Mouse (Mus musculus): ENCODE measurements around the gene Rbm47. TPM values are rescaled to one million over a fixed set of nuclear protein-coding genes. Genes with fewer than 3 reads are reported as not detected.

The Rbm47 gene
- polyA plus RNA-seq, 1 experiment from 2014 or later = 1.8 TPM

DNA sequence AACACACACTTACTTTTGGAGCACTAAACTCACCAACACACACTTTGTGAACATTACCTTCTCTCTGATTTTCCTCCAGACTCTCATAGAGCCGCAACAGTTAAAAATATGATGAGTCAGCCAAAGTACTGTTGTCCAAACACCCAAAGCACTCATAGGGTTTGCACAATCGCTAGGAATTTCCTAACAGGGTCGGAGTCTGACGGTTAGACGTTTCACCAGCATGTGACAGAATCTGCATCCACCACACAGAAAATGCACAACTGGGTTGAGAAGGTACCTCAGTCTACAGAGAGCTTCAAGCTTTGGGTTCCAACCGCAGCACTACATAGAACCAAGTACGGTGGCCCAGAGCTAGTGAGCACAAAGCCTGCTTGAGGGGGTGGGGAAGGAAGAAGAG, 67.0 kb downstream of the Rbm47 start:
- Histone ChIP-seq H3K27ac (replicated peaks in 1 of 2; ENCODE audit: control insufficient read depth in 1 of 2, insufficient read depth in 1 of 2, low read depth in 2 of 2, low read length in 2 of 2) (no peak overlapping the region), H3K4me3 (ENCODE audit: control insufficient read depth in 1 of 2, insufficient read depth in 1 of 2, low read depth in 1 of 2, low read length in 2 of 2) (no peak overlapping the region), H3K9me3 (ENCODE audit: control insufficient read depth, low read length) (no peaks in the 10 kb centered on the region), H3K27me3 (ENCODE audit: control insufficient read depth, insufficient read depth, low read length) (no peaks in the 10 kb centered on the region), H3K36me3 (ENCODE audit: control insufficient read depth, insufficient read depth, low read length) (no peaks in the 10 kb centered on the region), H3K4me1 (ENCODE audit: control insufficient read depth in 2 of 2, insufficient read depth in 2 of 2, low read length in 2 of 2) (no peaks in the 10 kb centered on the region), H3K4me2 (ENCODE audit: low read length) (no peak overlapping the region), H3K9ac (ENCODE audit: low read length) (no peak overlapping the region)
- no peak for ATAC-seq (ENCODE audit: insufficient number of reproducible peaks, insufficient read depth, low FRiP score, low read depth)
- 79% methylated on average over 7 of the region's 7 CpGs for whole genome bisulfite sequencing

DNA sequence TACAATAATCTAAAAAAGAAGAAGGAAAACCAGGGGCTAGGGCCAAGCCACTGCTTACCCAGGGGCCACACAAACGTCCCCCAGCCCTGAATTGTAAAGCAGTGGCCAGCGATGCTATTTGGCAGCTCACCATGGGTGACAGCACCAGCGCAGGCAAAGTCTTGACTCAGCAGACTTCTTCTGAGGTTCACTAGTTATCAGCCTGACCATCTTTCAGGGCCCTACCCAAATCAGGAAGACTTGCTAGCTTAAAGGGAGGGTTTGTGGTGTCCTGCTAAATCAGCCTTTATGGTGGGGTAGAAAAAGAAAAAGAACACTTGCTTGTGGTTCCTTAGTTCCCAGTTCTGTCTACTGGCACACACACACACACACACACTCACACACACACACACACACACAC, 67.6 kb downstream of the Rbm47 start:
- H3K4me1 ChIP-seq (ENCODE audit: control insufficient read depth in 2 of 2, insufficient read depth in 2 of 2, low read length in 2 of 2) = no peaks in the 10 kb centered on the region
- no peak for ATAC-seq (ENCODE audit: insufficient number of reproducible peaks, insufficient read depth, low FRiP score, low read depth)
- H3K4me2 ChIP-seq (ENCODE audit: low read length) = no peak overlapping the region
- no peak overlapping the region for H3K27ac ChIP-seq (replicated peaks in 1 of 2; ENCODE audit: control insufficient read depth in 1 of 2, insufficient read depth in 1 of 2, low read depth in 2 of 2, low read length in 2 of 2)
- no peaks in the 10 kb centered on the region for H3K27me3 ChIP-seq (ENCODE audit: control insufficient read depth, insufficient read depth, low read length)
- no peak overlapping the region for H3K4me3 ChIP-seq (ENCODE audit: control insufficient read depth in 1 of 2, insufficient read depth in 1 of 2, low read depth in 1 of 2, low read length in 2 of 2)
- no peaks in the 10 kb centered on the region for H3K36me3 ChIP-seq (ENCODE audit: control insufficient read depth, insufficient read depth, low read length)
- WGBS = 73% methylated on average over 3 of the region's 3 CpGs
- no peaks in the 10 kb centered on the region for H3K9me3 ChIP-seq (ENCODE audit: control insufficient read depth, low read length)
- H3K9ac ChIP-seq (ENCODE audit: low read length) = no peak overlapping the region

DNA sequence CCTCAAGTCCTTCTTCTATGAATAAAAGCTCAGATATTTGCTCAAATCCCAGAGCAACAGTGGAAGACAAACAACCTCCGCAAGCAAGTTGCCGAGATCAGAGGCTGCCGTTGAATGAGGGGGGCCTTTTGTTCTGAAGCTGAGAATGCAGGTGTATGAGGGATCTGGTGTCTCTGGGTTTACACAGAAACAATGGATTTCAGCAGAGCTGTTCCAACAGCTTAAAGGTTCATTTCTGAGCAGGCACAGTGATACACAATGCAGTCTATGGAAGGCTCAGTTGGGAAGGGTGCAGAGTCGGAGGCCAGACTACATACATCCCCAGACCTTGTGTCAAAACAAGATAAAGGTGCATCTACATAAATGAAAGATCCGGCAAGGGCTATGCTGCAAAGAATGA, 69.5 kb downstream of the Rbm47 start:
- Histone ChIP-seq H3K36me3 (ENCODE audit: control insufficient read depth, insufficient read depth, low read length) (no peaks in the 10 kb centered on the region), H3K27me3 (ENCODE audit: control insufficient read depth, insufficient read depth, low read length) (no peaks in the 10 kb centered on the region), H3K4me1 (ENCODE audit: control insufficient read depth in 2 of 2, insufficient read depth in 2 of 2, low read length in 2 of 2) (no peaks in the 10 kb centered on the region), H3K4me2 (ENCODE audit: low read length) (no peak overlapping the region), H3K4me3 (ENCODE audit: control insufficient read depth in 1 of 2, insufficient read depth in 1 of 2, low read depth in 1 of 2, low read length in 2 of 2) (no peak overlapping the region), H3K9ac (ENCODE audit: low read length) (no peak overlapping the region), H3K9me3 (ENCODE audit: control insufficient read depth, low read length) (no peaks in the 10 kb centered on the region), H3K27ac (replicated peaks in 1 of 2; ENCODE audit: control insufficient read depth in 1 of 2, insufficient read depth in 1 of 2, low read depth in 2 of 2, low read length in 2 of 2) (no peak overlapping the region)
- whole genome bisulfite sequencing = 65% methylated on average over 5 of the region's 5 CpGs
- no peak for ATAC-seq (ENCODE audit: insufficient number of reproducible peaks, insufficient read depth, low FRiP score, low read depth)

DNA sequence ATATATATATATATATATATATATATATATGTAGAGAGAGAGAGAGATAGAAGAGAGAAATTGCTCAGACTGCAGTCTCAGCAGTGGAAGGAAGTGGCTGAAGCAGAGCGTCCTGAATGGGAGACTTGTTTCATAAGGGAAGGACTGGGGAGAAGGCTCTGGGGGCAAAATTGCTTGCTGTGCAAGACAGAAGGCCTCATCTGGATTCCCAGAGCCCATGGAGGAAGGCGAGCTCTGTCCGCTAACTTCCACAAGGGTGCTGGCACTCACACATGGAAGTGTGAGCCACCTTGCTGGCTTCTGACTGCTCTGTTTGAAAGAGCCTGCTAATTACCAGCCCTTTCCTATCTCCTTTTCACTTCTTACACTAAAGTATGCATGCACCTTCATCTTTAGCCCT, 70.1 kb downstream of the Rbm47 start:
- Histone ChIP-seq H3K36me3 (ENCODE audit: control insufficient read depth, insufficient read depth, low read length) (no peaks in the 10 kb centered on the region), H3K27me3 (ENCODE audit: control insufficient read depth, insufficient read depth, low read length) (no peaks in the 10 kb centered on the region), H3K27ac (replicated peaks in 1 of 2; ENCODE audit: control insufficient read depth in 1 of 2, insufficient read depth in 1 of 2, low read depth in 2 of 2, low read length in 2 of 2) (no peak overlapping the region), H3K9ac (ENCODE audit: low read length) (no peak overlapping the region), H3K4me2 (ENCODE audit: low read length) (no peak overlapping the region), H3K4me1 (ENCODE audit: control insufficient read depth in 2 of 2, insufficient read depth in 2 of 2, low read length in 2 of 2) (no peaks in the 10 kb centered on the region), H3K4me3 (ENCODE audit: control insufficient read depth in 1 of 2, insufficient read depth in 1 of 2, low read depth in 1 of 2, low read length in 2 of 2) (no peak overlapping the region), H3K9me3 (ENCODE audit: control insufficient read depth, low read length) (no peaks in the 10 kb centered on the region)
- WGBS = 74% methylated on average over 3 of the region's 3 CpGs
- ATAC-seq (ENCODE audit: insufficient number of reproducible peaks, insufficient read depth, low FRiP score, low read depth) = no peak

DNA sequence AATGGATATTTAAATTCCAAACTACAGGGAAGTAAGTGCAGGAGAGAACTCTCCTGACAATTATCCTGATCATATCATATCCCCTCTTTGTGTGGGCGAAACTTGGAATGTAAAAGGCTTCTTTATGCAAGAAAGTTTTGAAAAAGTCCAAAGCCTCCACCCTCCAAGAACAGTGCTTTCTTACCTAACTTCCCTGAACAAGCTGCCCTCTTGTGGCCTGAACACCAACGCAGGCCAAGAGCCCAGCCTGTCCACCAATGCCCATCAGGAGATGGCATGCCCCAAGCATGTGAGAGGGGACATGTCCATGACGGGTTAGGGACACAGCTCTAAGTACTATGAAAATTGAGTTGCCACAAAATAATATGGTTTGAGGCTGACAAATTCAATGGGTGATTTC, 71.3 kb downstream of the Rbm47 start:
- H3K9ac ChIP-seq (ENCODE audit: low read length) = no peak overlapping the region
- WGBS = 63% methylated on average over 3 of the region's 3 CpGs
- H3K4me3 ChIP-seq (ENCODE audit: control insufficient read depth in 1 of 2, insufficient read depth in 1 of 2, low read depth in 1 of 2, low read length in 2 of 2) = no peak overlapping the region
- H3K4me2 ChIP-seq (ENCODE audit: low read length) = no peak overlapping the region
- H3K4me1 ChIP-seq (ENCODE audit: control insufficient read depth in 2 of 2, insufficient read depth in 2 of 2, low read length in 2 of 2) = no peaks in the 10 kb centered on the region
- no peaks in the 10 kb centered on the region for H3K9me3 ChIP-seq (ENCODE audit: control insufficient read depth, low read length)
- H3K27ac ChIP-seq (replicated peaks in 1 of 2; ENCODE audit: control insufficient read depth in 1 of 2, insufficient read depth in 1 of 2, low read depth in 2 of 2, low read length in 2 of 2) = no peak overlapping the region
- no peak for ATAC-seq (ENCODE audit: insufficient number of reproducible peaks, insufficient read depth, low FRiP score, low read depth)
- H3K36me3 ChIP-seq (ENCODE audit: control insufficient read depth, insufficient read depth, low read length) = no peaks in the 10 kb centered on the region
- no peaks in the 10 kb centered on the region for H3K27me3 ChIP-seq (ENCODE audit: control insufficient read depth, insufficient read depth, low read length)

DNA sequence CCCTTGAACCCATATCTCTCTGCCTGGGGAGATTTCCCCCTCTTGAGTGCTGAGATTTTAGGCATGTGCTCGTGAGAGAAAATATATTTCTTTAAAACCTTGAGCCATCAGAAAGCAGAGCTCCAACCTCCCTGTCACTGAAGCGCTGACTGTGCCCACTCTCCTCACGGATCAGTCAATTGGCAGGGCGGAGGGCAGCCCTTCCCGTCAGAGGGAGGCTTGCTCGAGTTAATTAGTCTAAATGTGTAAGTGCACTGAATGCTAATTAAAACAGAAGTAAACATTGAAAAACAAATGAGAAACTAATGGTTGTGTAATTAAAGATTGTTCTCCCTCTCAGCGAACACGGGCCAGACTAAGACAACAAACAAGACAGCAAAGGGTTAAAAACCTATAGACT, 72.6 kb downstream of the Rbm47 start:
- no peak overlapping the region for H3K27ac ChIP-seq (replicated peaks in 1 of 2; ENCODE audit: control insufficient read depth in 1 of 2, insufficient read depth in 1 of 2, low read depth in 2 of 2, low read length in 2 of 2)
- no peaks in the 10 kb centered on the region for H3K4me1 ChIP-seq (ENCODE audit: control insufficient read depth in 2 of 2, insufficient read depth in 2 of 2, low read length in 2 of 2)
- no peaks in the 10 kb centered on the region for H3K9me3 ChIP-seq (ENCODE audit: control insufficient read depth, low read length)
- H3K36me3 ChIP-seq (ENCODE audit: control insufficient read depth, insufficient read depth, low read length) = no peaks in the 10 kb centered on the region
- H3K9ac ChIP-seq (ENCODE audit: low read length) = no peak overlapping the region
- H3K4me3 ChIP-seq (ENCODE audit: control insufficient read depth in 1 of 2, insufficient read depth in 1 of 2, low read depth in 1 of 2, low read length in 2 of 2) = no peak overlapping the region
- H3K4me2 ChIP-seq (ENCODE audit: low read length) = no peak overlapping the region
- ATAC-seq (ENCODE audit: insufficient number of reproducible peaks, insufficient read depth, low FRiP score, low read depth) = no peak
- 85% methylated on average over 8 of the region's 8 CpGs for WGBS
- H3K27me3 ChIP-seq (ENCODE audit: control insufficient read depth, insufficient read depth, low read length) = no peaks in the 10 kb centered on the region

DNA sequence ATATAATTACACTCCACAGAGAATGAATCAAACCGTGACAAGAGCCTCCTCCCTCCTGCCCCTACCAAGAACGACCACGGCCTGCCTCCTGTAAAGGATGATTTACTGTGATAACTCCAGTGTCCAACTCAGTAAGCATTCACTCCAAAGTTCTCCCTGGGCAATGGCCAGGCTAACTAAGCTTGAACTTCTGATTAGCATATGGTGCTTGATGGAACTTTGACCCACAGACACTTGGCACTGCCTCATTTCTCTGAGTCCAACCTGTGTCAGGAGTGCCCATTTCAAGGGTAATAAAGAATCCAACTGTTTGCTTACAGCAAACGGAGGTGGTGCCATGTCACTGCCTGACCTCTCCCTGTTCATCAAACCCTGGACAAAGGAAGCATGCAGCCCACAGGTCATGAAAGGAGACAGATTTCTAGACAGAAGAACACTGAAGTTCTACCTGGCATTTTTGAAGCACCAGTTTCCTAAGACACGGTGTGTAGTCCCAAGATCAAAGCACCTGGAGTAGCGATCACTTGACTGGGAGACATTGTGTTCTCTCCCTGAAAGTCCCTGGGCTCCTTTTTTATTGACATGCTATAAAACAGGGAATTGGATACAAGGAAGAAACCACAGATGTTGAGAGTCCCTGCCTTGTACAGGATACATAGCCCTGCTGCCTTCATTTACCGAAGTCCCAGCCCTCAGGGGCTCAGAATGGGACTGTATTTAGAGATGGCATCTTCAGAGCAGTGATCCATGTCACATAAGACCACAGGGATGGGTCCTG, 74.6 kb downstream of the Rbm47 start:
- no peak for ATAC-seq (ENCODE audit: insufficient number of reproducible peaks, insufficient read depth, low FRiP score, low read depth)

DNA sequence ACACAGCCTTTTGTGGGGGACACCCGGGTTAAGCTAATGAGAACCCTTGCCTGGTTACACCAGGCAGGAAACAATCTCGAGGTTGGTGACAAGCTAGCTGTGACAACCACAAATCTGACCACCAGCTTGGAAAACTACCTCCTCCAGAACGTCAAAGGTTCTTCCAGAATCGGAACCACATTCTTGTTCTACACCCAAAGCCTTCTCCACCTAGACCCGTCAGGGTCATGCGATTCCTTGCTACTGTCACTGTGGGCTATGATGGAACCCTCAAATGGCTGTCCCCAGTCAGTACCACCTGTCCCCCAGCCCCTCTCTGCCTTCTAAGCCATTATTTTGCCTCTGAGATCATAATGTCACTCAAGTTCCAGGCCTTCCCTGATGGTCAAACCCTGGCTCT, 76.8 kb downstream of the Rbm47 start:
- H3K4me1 ChIP-seq (ENCODE audit: control insufficient read depth in 2 of 2, insufficient read depth in 2 of 2, low read length in 2 of 2) = no peaks in the 10 kb centered on the region; a peak in 1 of 4 replicates
- H3K27me3 ChIP-seq (ENCODE audit: control insufficient read depth, insufficient read depth, low read length) = no peaks in the 10 kb centered on the region
- H3K4me3 ChIP-seq (ENCODE audit: control insufficient read depth in 1 of 2, insufficient read depth in 1 of 2, low read depth in 1 of 2, low read length in 2 of 2) = no peak overlapping the region
- no peak overlapping the region for H3K27ac ChIP-seq (replicated peaks in 1 of 2; ENCODE audit: control insufficient read depth in 1 of 2, insufficient read depth in 1 of 2, low read depth in 2 of 2, low read length in 2 of 2)
- no peaks in the 10 kb centered on the region for H3K36me3 ChIP-seq (ENCODE audit: control insufficient read depth, insufficient read depth, low read length)
- 87% methylated on average over 6 of the region's 6 CpGs for WGBS
- ATAC-seq (ENCODE audit: insufficient number of reproducible peaks, insufficient read depth, low FRiP score, low read depth) = no peak
- no peaks in the 10 kb centered on the region for H3K9me3 ChIP-seq (ENCODE audit: control insufficient read depth, low read length)
- H3K9ac ChIP-seq (ENCODE audit: low read length) = no peak overlapping the region
- H3K4me2 ChIP-seq (ENCODE audit: low read length) = no peak overlapping the region

More for the DNA sequence above, 74.6 kb downstream of the Rbm47 start:
- no peak overlapping the region for H3K27ac ChIP-seq (replicated peaks in 1 of 2; ENCODE audit: control insufficient read depth in 1 of 2, insufficient read depth in 1 of 2, low read depth in 2 of 2, low read length in 2 of 2)
- WGBS = 84% methylated on average over 7 of the region's 7 CpGs
- H3K27me3 ChIP-seq (ENCODE audit: control insufficient read depth, insufficient read depth, low read length) = no peaks in the 10 kb centered on the region
- no peak overlapping the region for H3K4me3 ChIP-seq (ENCODE audit: control insufficient read depth in 1 of 2, insufficient read depth in 1 of 2, low read depth in 1 of 2, low read length in 2 of 2)
- no peak overlapping the region for H3K4me2 ChIP-seq (ENCODE audit: low read length)
- H3K9me3 ChIP-seq (ENCODE audit: control insufficient read depth, low read length) = no peaks in the 10 kb centered on the region
- no peaks in the 10 kb centered on the region for H3K36me3 ChIP-seq (ENCODE audit: control insufficient read depth, insufficient read depth, low read length)
- no peaks in the 10 kb centered on the region; a peak in 1 of 4 replicates for H3K4me1 ChIP-seq (ENCODE audit: control insufficient read depth in 2 of 2, insufficient read depth in 2 of 2, low read length in 2 of 2)
- no peak overlapping the region for H3K9ac ChIP-seq (ENCODE audit: low read length)

All from heart, embryonic 14.5 days (tissue).